Mouse (Mus musculus): ENCODE measurements around the gene Nckap1l.

The Nckap1l gene

GRCm38 (mm10) chr15:103500723-103501122 lies 47.1 kb downstream of the Nckap1l start:
- no peak for DNase-seq (ENCODE audit: extremely low spot score)

- no peak for DNase-seq (ENCODE audit: extremely low spot score)
Observed at GRCm38 (mm10) chr15:103501186-103501585, 47.6 kb downstream of the Nckap1l start.

- peak; percentile 74 for DNase-seq (ENCODE audit: extremely low spot score)
Observed at GRCm38 (mm10) chr15:103502435-103503250, 49.0 kb downstream of the Nckap1l start, which contains the start of gene Pde1b. Gene Pde1b (plus strand): TSS chr15:103503034.

GRCm38 (mm10) chr15:103503251-103503600 lies 49.6 kb downstream of the Nckap1l start:
- no peak for DNase-seq (ENCODE audit: extremely low spot score)

GRCm38 (mm10) chr15:103503660-103504059 lies 50.1 kb downstream of the Nckap1l start:
- no peak for DNase-seq (ENCODE audit: extremely low spot score)

GRCm38 (mm10) chr15:103509317-103509716 lies 55.7 kb downstream of the Nckap1l start:
- no peak for DNase-seq (ENCODE audit: extremely low spot score)

- no peak for DNase-seq (ENCODE audit: extremely low spot score)
Observed at GRCm38 (mm10) chr15:103511652-103512051, 58.1 kb downstream of the Nckap1l start.

- DNase-seq (ENCODE audit: extremely low spot score) = no peak
Observed at GRCm38 (mm10) chr15:103513621-103514031, 60.0 kb downstream of the Nckap1l start.

GRCm38 (mm10) chr15:103514119-103514518 lies 60.5 kb downstream of the Nckap1l start:
- peak; percentile 84 for DNase-seq (ENCODE audit: extremely low spot score)

GRCm38 (mm10) chr15:103514914-103515313 lies 61.3 kb downstream of the Nckap1l start:
- no peak for DNase-seq (ENCODE audit: extremely low spot score)

GRCm38 (mm10) chr15:103518600-103519385 lies 65.2 kb downstream of the Nckap1l start:
- peak; percentile 67 for DNase-seq (ENCODE audit: extremely low spot score)

- peak; percentile 55 for DNase-seq (ENCODE audit: extremely low spot score)
Observed at GRCm38 (mm10) chr15:103519386-103520378, 66.1 kb downstream of the Nckap1l start.

- DNase-seq (ENCODE audit: extremely low spot score) = no peak
Observed at GRCm38 (mm10) chr15:103522458-103523099, 69.0 kb downstream of the Nckap1l start.

GRCm38 (mm10) chr15:103523156-103523555 lies 69.6 kb downstream of the Nckap1l start:
- DNase-seq (ENCODE audit: extremely low spot score) = no peak

- peak; percentile 66 for DNase-seq (ENCODE audit: extremely low spot score)
Observed at GRCm38 (mm10) chr15:103530372-103530771, 76.8 kb downstream of the Nckap1l start.

GRCm38 (mm10) chr15:103534054-103534620 lies 80.5 kb downstream of the Nckap1l start:
- no peak for DNase-seq (ENCODE audit: extremely low spot score)

- no peak for DNase-seq (ENCODE audit: extremely low spot score)
Observed at GRCm38 (mm10) chr15:103535030-103535429, 81.4 kb downstream of the Nckap1l start.

- no peak for DNase-seq (ENCODE audit: extremely low spot score)
Observed at GRCm38 (mm10) chr15:103535786-103536185, 82.2 kb downstream of the Nckap1l start.

- no peak for DNase-seq (ENCODE audit: extremely low spot score)
Observed at GRCm38 (mm10) chr15:103536456-103536855, 82.9 kb downstream of the Nckap1l start.

GRCm38 (mm10) chr15:103537011-103537821 lies 83.6 kb downstream of the Nckap1l start:
- DNase-seq (ENCODE audit: extremely low spot score) = peak; percentile 27

All from embryo, embryonic 9.5 days (tissue).